Mouse (Mus musculus) lung, postnatal 25 days (tissue): ENCODE results near the gene Gm10600.
"Not testable (repeated sequence)": the region's sequence is repeated elsewhere in the genome, so short reads cannot be mapped to it uniquely, and the experiment has no call there.

Experiments used
- DNase-seq: peaks from one replicate; pipeline ENCODE4 v3.0.0; 2022; ENCODE audit warnings: low spot score

The Gm10600 gene

GRCm38 (mm10) chr4:42240339-42240738 is at the start of gene Gm10600:
Gene Gm10600, plus strand, starts transcription at chr4:42240639.
- not testable (repeated sequence) for DNase-seq

GRCm38 (mm10) chr4:42255467-42255866 is 15.0 kb downstream of the Gm10600 start, which contains the start of gene Ccl21b:
Gene Ccl21b, plus strand, starts transcription at chr4:42255767.
- not testable (repeated sequence) for DNase-seq
